Mouse (Mus musculus) retina, postnatal 7 days (tissue): Measurements from ENCODE around the gene Dnajc6.
A peak's percentile ranks its signal among the peaks of the same experiment; 100 is the strongest.

Experiments used
- DNase-seq: peaks from one replicate; pipeline ENCODE4 v3.0.0-alpha.2; 2012; ENCODE audit warnings: low read depth, low spot score

Gene Dnajc6

DNA sequence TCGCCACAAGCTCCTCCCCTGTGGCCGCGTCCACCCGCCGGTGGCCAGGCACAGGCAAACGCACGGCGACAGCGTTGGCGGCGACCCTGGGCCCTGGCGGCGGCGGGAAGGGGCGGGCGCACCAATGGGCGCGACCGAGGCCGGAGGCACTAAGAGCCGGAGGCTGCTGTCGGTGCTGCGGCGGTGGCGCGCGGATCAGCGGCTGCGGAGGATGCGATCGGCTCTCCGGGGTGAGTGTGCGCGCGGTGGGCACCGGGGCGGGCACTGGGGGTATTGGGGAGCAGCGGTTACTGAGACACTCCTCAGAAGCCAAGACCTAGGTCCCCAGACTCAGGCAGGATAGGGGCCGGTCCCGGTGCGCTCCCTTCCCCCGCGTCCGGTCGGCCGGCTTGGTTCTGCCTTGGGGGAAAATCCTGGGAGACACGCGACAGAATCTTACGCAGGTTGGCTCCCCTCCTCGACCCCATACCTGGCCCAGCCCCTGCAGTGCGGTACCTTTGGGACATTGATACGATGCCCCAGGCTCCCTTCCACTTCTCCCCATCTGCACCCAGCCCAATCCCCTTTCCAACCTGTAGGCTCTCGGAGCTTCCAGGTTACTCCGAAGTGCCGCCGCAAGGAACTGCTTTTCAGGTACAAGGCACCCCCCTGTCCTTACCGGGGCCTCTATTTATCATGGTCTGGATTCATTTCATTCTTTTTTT is at the start of gene Dnajc6:
Dnajc6 (plus strand) TSS at position 115 of the 704 bp plus-strand sequence.
- no peak for DNase-seq

DNA sequence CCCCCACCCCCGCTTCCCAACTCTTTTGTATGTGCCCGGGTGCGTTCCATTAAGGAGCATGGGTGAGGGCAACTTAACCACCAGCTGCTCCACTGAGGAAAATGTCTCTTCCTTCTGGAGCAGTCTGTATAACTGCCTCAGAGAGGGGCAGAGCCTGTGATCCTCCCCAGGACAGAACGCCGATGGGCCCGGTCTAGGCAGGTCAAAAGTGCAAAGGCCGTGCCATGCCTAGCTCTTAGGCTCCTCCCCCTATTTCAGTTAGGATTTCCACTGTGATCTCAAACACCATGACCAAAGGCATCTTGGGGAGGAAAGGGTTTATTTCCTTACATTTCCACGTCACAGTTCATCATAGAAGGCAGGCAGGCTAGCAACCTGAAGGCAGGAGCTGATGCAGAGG is 47.7 kb upstream of the Dnajc6 start:
- DNase-seq = no peak

DNA sequence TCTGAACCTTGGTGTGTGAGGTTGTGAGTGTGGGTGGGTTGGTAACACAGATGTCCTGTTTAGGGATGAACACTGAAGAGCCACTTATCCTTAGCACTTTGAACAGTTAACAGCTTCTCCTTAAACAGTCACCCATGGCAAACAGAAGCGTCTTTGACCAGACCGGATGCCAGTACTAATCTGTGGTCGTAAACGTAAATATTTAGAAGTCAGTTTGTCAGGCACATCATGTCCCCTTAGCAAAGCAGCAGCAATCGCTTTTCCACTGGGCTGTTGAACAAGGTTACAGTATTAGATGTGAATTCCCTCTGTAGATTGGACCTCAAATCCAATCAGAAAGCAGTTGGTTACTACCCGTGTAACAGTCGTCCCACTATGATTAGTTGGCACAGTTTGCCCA is 47.1 kb upstream of the Dnajc6 start:
- no peak for DNase-seq

DNA sequence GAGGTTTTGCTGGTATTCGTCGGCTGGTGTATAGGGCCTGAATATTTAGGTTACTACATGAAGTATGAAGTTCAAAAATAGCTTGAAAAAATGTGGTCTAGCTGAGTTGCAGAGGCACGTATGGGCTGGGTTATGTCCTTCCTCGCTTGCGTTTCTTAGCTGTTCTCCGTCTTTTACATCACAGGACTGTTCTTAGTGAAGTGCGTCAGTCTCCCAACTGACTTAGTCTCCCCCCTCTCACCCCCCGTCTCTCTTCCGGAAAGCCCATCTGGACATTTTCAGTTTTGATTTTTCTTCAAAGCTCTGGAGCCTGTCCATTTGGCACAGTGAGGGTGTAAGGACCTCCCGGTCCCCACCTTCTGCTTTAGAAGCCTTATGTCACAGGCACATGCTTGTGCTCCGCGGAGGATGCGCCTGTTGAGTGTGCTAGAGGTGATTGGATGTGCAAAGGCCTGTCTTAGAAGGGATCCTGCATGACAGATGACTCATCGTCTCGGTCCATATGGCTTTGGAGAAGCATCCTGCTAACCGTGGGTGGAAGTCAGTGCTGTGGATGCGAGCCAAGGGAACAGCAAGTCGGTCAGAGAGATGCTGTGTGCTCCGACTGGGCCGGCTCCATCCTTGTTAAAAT is 46.2 kb upstream of the Dnajc6 start:
- DNase-seq = no peak

DNA sequence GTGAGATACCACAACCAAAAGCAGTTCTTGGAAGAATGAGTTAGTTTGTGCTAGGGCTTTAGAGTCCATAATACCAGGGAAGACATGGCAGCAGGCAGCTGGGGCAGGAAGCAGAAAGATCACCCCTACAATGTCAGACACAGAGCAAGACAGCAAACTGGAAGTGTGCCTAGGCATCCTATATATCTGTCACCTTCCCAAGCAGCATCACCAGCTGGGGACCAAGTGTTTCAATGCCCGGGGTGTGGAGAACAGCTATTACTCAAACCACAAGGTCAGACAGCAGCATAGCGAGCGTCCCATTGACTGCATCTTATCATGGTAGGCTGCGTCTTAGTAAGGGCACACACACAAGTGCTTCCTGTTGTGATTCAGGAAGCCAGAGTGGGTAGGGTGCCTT is 45.4 kb upstream of the Dnajc6 start:
- no peak for DNase-seq

DNA sequence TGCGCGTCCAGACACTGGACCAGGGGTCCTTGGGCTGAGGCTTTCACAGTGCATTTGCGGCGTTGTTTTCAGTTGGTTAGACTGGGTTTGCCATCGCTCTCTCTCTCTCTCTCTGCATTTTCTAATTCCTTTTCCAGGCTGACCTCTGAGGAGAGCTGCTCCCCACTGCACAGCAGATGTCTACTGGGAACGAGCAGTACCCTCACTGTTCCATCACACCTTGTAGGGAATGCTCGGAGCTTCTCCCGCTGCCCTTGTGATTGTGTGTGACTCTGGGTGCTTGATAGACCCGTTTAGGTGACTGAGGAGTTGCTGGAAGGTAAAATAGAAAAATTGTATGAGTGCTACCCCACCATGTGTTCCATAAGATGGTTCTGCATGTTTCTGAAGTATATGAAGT is 43.6 kb upstream of the Dnajc6 start:
- DNase-seq = no peak

DNA sequence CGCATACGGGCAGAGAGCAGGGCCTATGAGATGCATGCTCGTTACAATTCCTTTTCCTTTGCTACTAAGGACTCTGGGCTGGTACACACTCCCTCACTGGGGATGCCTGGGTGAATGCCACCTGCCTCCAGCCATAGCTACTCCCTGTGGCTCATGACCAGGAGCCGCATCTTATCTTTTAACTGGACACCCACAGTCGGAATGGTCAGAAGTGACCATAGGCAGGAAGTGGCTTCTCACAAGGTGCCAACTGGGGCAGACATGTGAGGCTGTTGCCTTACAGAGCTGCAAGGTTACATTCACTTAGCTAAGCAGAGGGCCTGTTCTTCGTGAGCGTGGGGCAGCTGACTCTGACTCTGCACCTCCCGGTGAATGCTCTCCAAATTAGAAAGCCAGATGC is 39.3 kb upstream of the Dnajc6 start:
- no peak for DNase-seq

DNA sequence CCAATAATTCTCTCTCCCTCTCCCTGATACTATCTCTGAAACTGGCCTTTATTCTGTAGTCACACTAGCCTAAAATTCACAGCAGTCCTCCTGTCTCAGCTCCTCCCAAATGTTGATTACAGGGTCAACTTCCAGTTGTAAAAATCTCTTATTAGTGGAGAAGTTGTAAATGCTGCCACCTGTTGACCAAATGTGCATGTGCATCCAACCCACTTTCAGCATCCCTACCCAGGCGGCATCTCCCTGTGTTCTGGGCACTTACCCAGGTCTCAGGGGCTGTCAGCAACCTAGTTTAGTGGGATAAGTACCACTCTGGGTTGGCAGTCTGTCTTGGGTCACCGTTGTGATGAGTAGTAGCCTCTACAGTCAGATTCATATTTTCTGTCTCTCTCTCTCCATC is 38.1 kb upstream of the Dnajc6 start:
- peak; percentile 17 for DNase-seq

DNA sequence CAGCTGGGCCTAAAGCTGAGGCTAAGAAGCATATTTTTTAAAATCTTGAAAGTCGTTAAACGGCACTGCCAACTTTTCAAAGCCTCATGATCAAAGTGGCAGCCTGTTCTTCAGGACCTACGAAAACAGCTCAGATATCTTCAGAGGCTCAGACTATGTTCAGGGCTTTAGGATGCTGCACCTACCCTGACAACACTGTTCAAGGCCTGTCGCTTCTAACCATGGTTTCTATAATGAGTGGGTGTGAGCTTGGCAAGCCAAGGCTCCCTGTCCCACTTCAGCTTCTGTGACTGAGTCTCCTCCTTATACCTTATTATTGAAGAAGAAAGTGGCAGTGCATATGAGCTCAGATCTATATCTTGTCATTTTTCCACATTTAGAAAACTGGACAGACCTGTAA is 37.1 kb upstream of the Dnajc6 start:
- no peak for DNase-seq

DNA sequence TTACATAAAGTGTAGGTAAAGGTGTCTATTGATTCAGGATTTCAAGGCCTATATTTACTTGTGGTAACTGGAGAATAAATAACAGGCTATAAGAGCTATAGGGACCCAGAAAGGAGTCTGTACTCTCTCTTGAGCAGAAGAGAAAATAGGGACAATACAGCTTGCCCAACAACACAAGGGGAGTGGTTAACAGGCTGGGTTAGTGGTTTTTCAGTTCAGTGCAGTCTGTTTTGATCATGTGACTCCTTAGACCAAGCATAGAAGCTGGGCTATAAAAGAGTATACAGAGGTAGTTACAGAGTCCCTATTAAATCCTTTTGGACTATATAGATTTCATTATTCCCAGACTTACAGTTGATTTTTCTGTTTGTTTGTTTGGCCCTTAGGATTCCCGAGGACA is 36.3 kb upstream of the Dnajc6 start:
- DNase-seq = no peak

DNA sequence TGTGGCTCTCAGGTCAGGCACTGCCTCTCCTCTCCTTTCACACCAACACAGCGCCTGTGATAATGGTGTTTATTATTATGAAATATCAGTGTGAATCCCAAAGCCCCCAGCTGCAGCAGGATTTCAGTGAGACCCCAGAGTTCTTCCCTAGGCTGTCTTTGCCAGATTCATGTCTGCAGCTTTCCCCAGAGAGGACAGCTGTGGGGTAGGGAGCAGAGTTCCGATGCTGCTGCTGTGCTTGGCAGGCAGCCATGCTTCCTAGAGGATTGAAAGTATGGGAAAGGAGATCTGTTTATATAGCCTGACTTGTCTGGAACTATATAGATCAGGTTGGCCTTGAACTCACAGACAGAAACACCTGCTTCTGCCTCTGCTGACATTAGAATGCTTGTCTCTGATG is 34.4 kb upstream of the Dnajc6 start:
- DNase-seq = no peak

DNA sequence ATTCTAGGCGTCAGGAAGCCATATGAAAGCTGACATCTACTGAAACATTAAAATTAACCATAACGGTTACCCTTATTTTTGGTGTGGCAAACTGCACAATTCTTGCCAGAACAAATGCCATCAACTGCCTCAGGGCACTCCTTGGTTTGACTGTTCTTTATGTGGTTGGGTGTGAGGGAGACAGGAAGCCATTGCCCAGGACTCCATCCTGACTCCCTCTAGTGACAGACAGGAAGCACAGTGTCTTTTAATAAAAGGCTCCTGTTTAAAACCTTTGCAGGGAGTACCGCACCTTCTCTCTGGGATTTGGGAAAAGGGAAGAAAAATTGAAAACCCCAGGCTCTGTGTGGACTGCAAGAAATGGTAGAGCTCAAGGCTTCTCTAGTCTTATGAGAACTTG is 30.2 kb upstream of the Dnajc6 start:
- DNase-seq = no peak

DNA sequence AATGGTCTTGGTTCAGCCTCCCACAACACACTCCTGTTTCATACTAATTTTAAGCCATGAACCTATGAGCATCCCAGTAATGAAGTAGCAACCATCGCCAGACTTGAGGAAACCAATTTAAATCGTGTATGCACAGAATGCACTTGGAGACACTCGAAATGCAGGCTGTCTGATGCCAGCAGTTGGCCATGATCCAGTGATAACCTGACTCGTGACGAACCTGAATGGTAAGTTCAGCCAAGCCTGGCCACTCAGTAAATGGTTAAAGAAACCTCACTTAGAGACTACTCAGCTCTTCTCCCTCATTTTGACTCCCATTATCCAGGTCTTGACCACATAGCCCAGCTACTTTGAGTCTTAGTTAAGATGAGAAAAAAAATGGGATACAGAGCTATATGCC is 27.2 kb upstream of the Dnajc6 start:
- DNase-seq = no peak

DNA sequence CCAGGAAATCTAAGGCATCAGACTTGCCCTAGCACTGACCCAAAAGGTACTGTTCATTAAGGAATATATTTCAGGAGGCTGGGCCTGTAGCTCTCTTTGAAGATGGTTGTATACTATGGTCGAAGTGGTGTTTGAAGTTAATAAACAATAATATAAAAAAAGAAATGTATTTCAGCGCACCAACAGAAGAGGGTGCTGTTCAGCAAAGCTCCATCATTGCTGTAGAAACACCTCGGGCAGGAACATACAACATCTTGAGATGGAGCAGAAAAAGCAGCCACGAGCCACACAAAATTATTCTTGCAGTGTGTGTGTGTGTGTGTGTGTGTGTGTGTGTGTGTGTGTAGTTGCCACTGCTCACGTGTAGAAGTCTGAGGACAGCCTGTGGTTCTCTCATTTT is 25.9 kb upstream of the Dnajc6 start:
- no peak for DNase-seq

DNA sequence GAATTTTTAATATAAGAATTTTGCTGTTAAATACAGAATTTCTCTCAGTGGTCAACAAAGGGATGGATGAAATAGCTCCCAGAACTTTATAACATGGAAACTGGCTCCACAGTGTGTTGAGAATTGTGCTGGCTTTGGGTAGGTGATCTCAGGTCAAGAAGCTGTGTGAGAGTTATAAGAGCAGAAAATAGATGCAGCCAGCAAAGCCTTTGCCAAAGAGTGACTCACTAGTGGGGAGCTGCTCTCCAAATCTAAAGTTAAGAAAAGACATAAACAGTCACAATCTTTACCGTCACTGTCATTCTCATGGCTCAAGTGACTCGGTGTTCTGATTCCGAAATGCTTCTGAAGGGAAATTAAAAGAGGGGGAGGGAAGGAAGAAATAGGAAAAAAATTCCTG is 23.7 kb upstream of the Dnajc6 start:
- no peak for DNase-seq

DNA sequence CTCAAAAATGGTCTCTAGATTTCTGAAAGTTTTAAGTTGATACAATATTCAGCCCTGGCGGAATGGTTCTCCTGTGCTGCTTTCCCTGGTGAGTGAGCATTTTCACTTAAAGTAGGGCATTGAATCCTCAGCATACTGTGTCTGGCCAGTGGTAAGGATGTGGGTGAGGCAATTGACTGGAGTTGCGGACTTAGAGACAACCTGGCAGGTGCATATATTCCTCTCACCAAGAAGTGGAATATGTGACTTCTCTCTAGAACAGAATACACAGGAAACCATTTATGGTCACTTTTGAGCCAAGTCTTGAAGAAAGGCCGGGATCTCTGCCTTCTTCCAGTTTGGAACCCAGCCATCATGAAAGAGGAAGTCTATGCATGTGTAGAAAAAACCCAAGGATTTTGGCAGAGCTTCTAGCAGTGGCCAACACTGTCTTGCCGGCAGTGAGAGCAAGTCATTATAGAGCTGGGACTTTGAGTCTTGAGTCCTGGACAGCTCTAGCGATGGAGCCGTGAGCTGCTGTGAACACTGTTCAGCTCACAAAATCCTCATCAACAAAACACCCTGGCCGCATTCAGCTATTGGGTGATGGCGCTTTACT is 6.0 kb upstream of the Dnajc6 start:
- no peak for DNase-seq

DNA sequence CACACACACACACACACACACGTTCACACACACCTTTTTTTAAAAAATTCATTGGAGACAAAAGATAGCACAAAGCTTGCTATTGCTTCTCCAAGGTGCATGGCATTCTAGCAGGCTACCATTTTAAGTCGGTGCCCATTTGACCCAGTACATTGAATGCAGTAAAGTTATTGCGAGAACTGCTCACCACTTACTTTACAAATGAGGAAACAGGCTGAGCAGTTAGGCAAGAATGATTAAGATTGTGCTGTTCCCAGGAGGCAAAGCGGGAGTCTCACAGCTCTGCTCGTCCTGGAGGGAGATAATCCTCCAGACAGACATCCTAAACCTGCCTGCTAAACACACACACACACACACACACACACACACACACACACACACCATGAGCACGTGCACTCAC is 4.7 kb upstream of the Dnajc6 start:
- no peak for DNase-seq

DNA sequence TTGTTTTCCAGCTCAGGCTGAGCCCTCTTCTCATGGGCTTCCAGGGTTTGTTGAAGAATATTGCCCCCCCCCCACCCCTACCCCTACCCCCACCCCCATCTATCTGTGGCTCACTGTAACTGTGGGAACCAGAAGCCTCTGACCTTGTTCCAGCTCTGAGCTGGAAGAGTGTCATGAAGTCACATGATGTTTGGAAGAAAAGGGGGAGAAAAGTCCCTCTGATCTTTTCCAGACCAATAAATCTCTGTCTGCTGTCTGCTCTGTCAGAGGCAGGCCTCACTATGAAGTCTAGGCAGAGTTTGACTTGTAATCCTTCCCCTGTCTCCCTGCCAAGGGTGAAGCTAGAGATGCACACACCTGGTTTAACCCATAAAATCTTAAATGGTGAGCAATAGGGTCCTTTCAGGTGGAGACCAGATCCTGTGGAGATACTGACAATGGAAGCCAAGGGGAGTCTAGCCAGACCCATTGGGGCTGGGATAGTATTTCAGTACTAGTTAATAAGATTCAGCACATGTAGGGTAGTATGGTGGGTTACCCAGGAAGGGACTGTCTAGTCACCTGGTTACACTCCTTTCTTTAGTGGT is 2.7 kb upstream of the Dnajc6 start:
- no peak for DNase-seq

DNA sequence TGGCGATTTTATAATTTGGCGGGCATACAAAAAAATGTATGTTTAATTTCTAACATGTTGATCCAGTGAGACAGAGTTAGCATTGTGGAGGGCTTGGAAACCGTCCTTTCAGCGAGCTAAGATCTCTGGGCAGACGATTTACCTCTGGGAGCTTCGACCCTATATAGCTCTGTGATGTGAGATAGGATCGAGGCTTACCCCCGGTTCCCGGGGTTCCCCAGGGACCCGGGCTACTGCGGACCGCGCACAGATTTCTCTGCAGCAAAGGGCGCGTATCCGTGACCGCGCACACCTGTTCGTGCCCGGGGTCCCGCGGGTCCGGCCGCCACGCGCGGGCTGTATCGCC is 287 bp upstream of the Dnajc6 start:
- no peak for DNase-seq

DNA sequence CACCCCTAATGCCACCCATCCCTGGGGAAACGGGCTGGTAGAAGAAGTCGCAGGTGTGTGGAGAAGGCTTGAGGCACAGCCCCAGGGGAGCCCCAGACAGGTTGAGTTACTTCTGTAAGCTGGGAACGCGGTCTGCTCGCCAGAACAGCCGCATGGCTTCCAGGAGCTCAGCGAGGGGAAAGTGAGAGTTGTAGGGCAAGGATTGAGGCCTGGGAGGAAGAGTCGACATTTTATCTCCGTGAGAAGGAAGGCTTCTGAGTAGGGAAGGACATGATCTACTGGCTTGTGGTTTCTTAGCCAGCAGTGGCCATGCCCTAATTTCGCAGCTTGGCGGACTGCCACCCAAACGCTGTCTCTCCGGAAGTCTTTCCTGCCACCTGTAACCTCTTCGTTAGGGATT is 888 bp downstream of the Dnajc6 start:
- DNase-seq = no peak

DNA sequence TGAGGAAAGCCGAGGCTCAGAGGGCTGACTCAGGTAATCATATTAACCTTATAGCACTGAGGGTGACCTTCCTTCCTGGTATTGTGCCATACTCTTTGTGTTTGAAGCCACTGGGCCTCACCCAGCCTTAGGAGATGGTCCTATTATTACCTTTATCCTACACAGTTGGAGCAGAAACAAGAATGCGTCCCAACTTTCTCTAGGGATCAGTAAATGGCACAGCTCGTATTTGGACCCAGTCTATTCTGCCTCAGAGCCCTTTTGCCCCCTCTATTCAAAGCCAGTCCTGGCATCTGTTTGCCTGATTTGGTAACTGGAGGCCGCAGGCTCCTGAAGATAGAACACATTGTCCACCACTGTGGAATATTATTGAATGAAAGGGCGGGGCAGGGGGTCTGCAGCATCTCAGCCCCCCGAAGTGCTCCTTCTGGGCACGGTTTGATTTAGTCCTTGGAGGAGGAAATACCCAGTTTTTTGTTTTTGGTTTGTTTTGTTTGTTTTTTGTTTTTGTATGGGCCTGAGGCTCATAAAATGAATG is 8.1 kb downstream of the Dnajc6 start:
- DNase-seq = no peak

DNA sequence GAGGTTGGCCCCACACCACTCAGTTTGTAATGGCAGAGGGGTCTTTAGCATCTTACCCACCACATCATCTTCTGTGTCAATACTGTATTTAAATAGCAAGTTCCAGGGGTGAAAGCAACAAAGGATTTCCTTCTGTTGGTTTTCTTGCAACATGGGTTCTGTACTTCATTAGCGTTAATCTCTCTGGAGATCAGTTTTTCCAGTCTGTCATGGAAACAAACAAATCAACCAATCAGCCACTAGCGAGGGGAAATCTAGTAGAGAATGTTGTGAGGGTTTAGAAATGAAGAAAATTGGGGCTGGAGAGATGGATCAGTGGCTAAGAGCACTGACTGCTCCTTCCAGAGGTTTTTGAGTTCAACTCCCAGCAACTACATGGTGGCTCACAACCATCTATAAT is 9.5 kb downstream of the Dnajc6 start:
- DNase-seq = no peak

DNA sequence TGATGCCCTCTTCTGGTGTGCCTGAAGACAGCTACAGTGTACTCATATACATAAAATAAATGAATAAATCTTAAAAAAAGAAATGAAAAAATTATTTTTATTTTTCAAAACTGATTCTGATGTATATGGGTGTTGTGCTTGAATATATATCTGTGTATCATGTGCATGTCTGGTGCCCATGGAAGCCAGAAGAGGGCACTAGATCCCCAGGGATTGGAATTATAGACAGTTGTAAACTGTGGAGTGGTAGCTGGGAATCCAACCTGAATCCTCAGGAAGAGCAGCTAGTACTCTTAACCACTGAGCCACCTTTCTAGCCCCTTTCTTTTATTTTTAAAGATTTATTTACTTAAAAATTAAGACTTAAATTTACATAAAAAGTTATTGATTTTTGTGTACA is 9.9 kb downstream of the Dnajc6 start:
- no peak for DNase-seq
